Mouse (Mus musculus): ENCODE measurements at regions not wholly inside any gene's neighbourhood (a gene's known extent, or its start where the extent isn't known, plus 50 kb on each side); places are given as distances from the start of the nearest gene placed in this dataset.

DNA sequence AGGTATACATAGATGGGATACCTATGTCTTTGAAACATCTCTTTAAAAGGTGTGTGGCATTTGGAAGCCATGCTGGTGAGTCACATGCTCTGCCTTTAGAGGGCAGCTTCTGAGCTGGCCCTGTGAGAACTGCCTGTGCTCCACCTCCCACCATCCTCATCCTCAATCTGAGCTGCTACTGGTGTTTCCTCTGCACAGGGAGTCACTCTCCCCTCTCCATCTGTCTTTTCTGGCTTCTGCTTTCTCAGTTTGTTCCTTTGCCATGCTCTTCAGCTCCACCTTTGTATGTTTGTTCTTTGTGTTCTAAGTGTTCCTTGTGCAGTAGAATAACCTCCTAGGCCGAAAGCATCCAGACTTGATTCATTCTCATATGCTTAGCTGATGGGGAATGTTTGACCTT is 226.6 kb upstream of the Ldoc1 start:
- CTCF ChIA-PET: interaction anchor here in 2 of 4 experiments (0.6 to 1.1 kb wide), 3 partner anchors 21 to 241 kb away, joined by 3 to 4 read pairs (median 3); no protein-coding TSS in a partner anchor
- POLR2A ChIA-PET: no interaction called here

Data from embryonic stem cell, embryonic (primary cell).